Mouse (Mus musculus) spleen, adult 2 months (tissue): ENCODE data around the gene Itga9.

ENCODE experiments used
- CTCF ChIP-seq: fragments of 200-500 bp; IDR thresholded peaks from 2 replicates; pipeline ENCODE4 v1.5.1; 2011; ENCODE audit warnings: mild to moderate bottlenecking, inconsistent platforms; ENCODE audit not compliant: insufficient read depth, insufficient read length, insufficient replicate concordance; ENCODE audit errors: extremely low read depth
- POLR2A ChIP-seq: fragments of 200-500 bp; IDR thresholded peaks from 2 replicates; pipeline ENCODE4 v1.6.1; 2011; ENCODE audit warnings: low read depth, low read length, inconsistent platforms

DNA sequence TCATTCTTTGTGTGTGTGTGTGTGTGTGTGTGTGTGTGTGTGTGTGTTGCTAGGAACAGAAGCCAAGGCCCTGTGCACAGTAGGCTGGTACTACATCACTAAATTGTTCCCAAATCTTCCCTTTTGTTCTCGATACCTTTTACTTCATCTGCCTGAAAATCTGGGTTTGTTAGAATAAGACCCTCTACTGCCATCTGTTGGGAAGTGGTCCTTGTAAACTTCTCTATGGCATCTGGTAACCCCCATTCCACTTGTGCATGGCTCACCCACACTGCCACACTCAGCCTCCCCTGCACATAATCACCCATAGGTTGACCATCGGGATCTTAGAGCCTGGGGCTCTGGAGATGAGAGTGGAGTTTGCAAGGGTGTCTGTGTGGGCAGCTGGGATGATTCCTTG lies 288.6 kb downstream of the Itga9 start:
- TF ChIP-seq POLR2A (no peak), CTCF (no peak)
